Mouse (Mus musculus) Patski (cell line): ENCODE measurements around the gene Adprhl2. TPM values are rescaled to one million over a fixed set of nuclear protein-coding genes. Genes with fewer than 3 reads are reported as not detected.

Experiments used
- ATAC-seq: fragments of 100-300 bp; one replicate; pipeline ENCODE4 v1.8.0; 2021
- CTCF ChIA-PET: fragments of 350-600 bp; sonication (Branson Sonifier 250); formaldehyde crosslinking; loops from one replicate; lab custom pipeline; 2022; ENCODE audit warnings: inconsistent platforms; lab: Charles Lee
- POLR2A ChIA-PET: fragments of 350-600 bp; sonication (Branson Sonifier 250); formaldehyde crosslinking; loops from one replicate; lab custom pipeline; 2022; ENCODE audit warnings: antibody characterized with exemption, inconsistent platforms; lab: Charles Lee
- DNase-seq: peaks from one replicate; pipeline ENCODE4 v3.0.0-alpha.2; 2011; ENCODE audit warnings: low read depth, low spot score
- H3K27me3 ChIP-seq: fragments of 371-371 bp; one replicate; pipeline ENCODE4 v1.5.1; 2021
- CTCF ChIP-seq: fragments of 100-300 bp; IDR thresholded peaks from one replicate; pipeline ENCODE4 v1.5.1; 2021
- in situ Hi-C: fragments of 300-500 bp; cut with MboI; formaldehyde crosslinking; loops from 3 replicates; pipeline ENCODE4 v1.11.1; 2018; ENCODE audit warnings: low pct_unique_long_range_greater_than_20kb, mixed read lengths
- polyA plus RNA-seq: library from polyadenylated mRNA; unstranded; gene quantifications from one replicate; pipeline ENCODE4 v1.2.3, GENCODE M21; 2021

The Adprhl2 gene
- polyA plus RNA-seq, 1 experiment from 2014 or later, result 32.5 TPM

GRCm38 (mm10) chr4:126322646-126323045, 1.1 kb upstream of the Adprhl2 start:
- no peak for TF ChIP-seq CTCF
- DNase-seq (no peak), ATAC-seq (no peak)
- POLR2A ChIA-PET, result no interaction called here
- CTCF ChIA-PET, result interaction anchor here (1.5 to 1.6 kb wide), 2 partner anchors 9 to 10 kb away, joined by 4 to 5 read pairs; no protein-coding TSS in a partner anchor
- no peaks in the 10 kb centered on the region for H3K27me3 ChIP-seq
- in situ Hi-C loops, result no loop called here

GRCm38 (mm10) chr4:126321854-126322511, 480 bp upstream of the Adprhl2 start:
- ChIA-PET POLR2A (interaction anchor here (1.9 kb wide), 1 partner anchor 10 kb away, joined by 7 read pairs; no protein-coding TSS in a partner anchor), CTCF (interaction anchor here (0.6 to 2.0 kb wide), 9 partner anchors 8 to 158 kb away, joined by 3 to 8 read pairs (median 4); partner anchors contain the start of gene Trappc3)
- in situ Hi-C loops, result no loop called here
- DNase-seq, result no peak
- ATAC-seq, result peak; percentile 4
- TF ChIP-seq CTCF, result no peak
- H3K27me3 ChIP-seq, result no peaks in the 10 kb centered on the region

GRCm38 (mm10) chr4:126319806-126320205, 1.7 kb downstream of the Adprhl2 start:
- ATAC-seq, result no peak
- H3K27me3 ChIP-seq, result no peaks in the 10 kb centered on the region
- ChIA-PET POLR2A (no interaction called here), CTCF (interaction anchor here (1.5 to 2.0 kb wide), 2 partner anchors 10 to 13 kb away, joined by 4 to 8 read pairs; no protein-coding TSS in a partner anchor)
- TF ChIP-seq CTCF, result no peak
- no peak for DNase-seq
- in situ Hi-C loops, result no loop called here

DNA sequence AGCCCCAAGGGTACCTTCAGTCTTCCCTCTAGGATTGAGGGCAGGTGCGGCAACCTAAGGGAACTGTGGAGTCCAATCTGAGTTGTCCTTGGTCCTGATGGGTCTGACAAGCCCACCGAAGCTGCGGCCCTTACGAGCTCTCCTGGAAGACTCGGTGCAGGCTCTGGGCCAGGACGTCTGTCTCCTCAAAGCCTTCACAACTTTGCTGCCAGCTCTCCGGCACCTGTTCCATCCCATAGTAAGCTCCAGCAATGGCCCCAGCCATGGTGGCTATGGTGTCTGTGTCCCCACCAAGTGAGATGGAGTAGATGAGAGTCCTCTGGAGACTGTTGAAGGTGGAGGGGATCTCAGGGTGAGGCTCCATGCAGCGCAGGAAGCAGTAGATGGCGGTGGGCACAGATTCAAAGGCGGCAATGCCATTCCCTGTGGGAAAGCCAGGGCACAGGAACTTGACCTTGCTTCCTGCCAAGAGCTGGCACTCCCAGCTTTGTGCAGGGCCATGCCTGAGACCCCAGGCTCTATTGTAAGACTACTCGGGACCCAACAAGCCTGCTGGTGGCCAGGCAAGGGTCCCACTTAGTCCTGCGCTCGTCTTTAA, 5.0 kb downstream of the Adprhl2 start:
- DNase-seq (no peak), ATAC-seq (no peak)
- TF ChIP-seq CTCF, result no peak
- no peaks in the 10 kb centered on the region for H3K27me3 ChIP-seq
- ChIA-PET CTCF (no interaction called here), POLR2A (no interaction called here)
- in situ Hi-C loops, result no loop called here

- DNase-seq, result no peak
- in situ Hi-C loops, result no loop called here
- CTCF ChIA-PET, result no interaction called here
These were observed 5.6 kb downstream of the Adprhl2 start for GRCm38 (mm10) chr4:126315931-126316330.

GRCm38 (mm10) chr4:126314393-126314792, 7.1 kb downstream of the Adprhl2 start:
- peak; percentile 86 for DNase-seq
- peak; percentile 78 for ATAC-seq
- POLR2A ChIA-PET, result interaction anchor here (0.6 kb wide), 1 partner anchor 1191 kb away, joined by 3 read pairs; no protein-coding TSS in a partner anchor
- H3K27me3 ChIP-seq, result no peaks in the 10 kb centered on the region
- CTCF ChIA-PET, result interaction anchor here (0.8 to 2.3 kb wide), 5 partner anchors 8 to 183 kb away, joined by 3 to 8 read pairs (median 4); partner anchors contain the start of gene Trappc3
- in situ Hi-C loops, result no loop called here
- TF ChIP-seq CTCF, result no peak

More at GRCm38 (mm10) chr4:126315931-126316330, 5.6 kb downstream of the Adprhl2 start:
- POLR2A ChIA-PET, result no interaction called here
- no peak for ATAC-seq
- no peaks in the 10 kb centered on the region for H3K27me3 ChIP-seq
- no peak for TF ChIP-seq CTCF

DNA sequence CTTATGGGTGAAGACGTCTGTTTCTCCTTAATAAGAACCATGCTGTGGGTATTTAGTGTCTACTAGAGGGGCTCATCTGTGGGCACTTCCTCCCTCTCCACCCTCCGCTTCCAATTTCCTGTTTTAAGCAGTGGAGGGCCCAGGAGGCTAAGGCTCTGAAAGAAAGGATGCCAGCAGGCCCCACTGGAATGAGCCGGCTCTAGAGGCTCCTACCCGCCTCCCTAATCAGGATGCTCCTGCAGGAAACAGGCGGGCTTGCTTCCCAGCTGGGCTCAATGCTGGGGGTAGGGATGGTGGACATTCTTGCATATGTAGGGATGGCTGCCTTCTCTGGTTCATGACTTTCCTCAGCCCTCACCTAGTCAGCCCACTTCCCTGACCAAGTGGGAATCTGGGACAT, 8.3 kb downstream of the Adprhl2 start:
- in situ Hi-C loops, result no loop called here
- CTCF ChIA-PET, result interaction anchor here (1.0 to 2.3 kb wide), 4 partner anchors 22 to 182 kb away, joined by 3 to 8 read pairs (median 6); partner anchors contain the start of gene Trappc3
- H3K27me3 ChIP-seq, result no peaks in the 10 kb centered on the region
- POLR2A ChIA-PET, result interaction anchor here (1.6 kb wide), 1 partner anchor 8 kb away, joined by 7 read pairs; the partner anchor contains the start of gene Adprhl2
- DNase-seq (no peak), ATAC-seq (no peak)
- TF ChIP-seq CTCF, result no peak

DNA sequence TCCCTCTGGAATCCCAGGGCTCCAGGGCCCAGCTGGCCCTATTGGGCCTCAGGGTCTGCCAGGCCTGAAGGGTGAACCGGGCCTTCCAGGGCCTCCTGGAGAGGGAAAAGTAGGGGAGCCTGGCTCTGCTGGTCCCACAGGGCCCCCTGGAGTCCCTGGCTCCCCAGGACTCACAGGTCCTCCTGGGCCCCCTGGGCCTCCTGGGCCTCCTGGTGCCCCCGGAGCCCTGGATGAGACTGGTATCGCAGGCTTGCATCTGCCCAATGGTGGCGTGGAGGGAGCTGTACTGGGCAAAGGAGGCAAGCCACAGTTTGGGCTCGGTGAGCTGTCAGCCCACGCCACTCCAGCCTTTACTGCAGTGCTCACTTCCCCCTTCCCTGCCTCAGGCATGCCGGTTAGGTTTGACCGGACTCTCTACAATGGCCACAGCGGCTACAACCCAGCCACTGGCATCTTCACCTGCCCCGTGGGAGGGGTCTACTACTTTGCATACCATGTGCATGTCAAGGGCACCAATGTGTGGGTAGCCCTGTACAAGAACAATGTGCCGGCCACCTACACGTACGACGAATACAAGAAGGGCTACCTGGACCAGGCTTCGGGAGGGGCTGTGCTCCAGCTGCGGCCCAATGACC, 9.8 kb downstream of the Adprhl2 start:
- no peak for TF ChIP-seq CTCF
- DNase-seq (no peak), ATAC-seq (no peak)
- ChIA-PET CTCF (no interaction called here), POLR2A (interaction anchor here (1.6 kb wide), 1 partner anchor 10 kb away, joined by 7 read pairs; the partner anchor contains the start of gene Adprhl2)
- in situ Hi-C loops, result no loop called here
- no peaks in the 10 kb centered on the region for H3K27me3 ChIP-seq

GRCm38 (mm10) chr4:126310344-126310743, 11.2 kb downstream of the Adprhl2 start:
- ChIA-PET CTCF (interaction anchor here (0.8 to 1.3 kb wide), 4 partner anchors 19 to 34 kb away, joined by 3 to 4 read pairs (median 4); partner anchors contain the start of gene Col8a2), POLR2A (no interaction called here)
- ATAC-seq (no peak), DNase-seq (no peak)
- TF ChIP-seq CTCF, result no peak
- H3K27me3 ChIP-seq, result no peaks in the 10 kb centered on the region
- in situ Hi-C loops, result no loop called here

DNA sequence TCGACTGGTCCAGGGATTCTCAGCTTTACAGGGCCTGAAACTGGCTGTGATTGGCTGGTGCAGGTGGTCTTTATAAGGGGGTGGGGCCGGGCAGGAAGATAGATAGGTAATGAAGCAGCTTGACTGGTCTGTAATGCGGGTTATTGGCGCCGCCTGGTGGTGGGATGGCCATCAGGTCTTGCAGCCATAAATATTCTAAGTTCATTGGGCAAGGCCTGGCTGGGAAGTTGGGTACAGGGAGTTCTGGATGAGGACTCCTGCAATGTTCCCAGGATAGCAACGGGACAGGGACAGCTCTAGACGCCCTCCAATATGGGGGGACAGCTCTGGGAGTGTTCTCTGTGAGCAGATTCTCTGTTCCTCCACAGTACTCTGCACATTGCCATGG, 11.6 kb downstream of the Adprhl2 start:
- no peaks in the 10 kb centered on the region for H3K27me3 ChIP-seq
- no peak for TF ChIP-seq CTCF
- in situ Hi-C loops, result loop anchor here (5.0 kb wide), 2 partner anchors 38 to 83 kb away; no protein-coding TSS in a partner anchor
- ChIA-PET POLR2A (no interaction called here), CTCF (interaction anchor here (0.8 to 1.3 kb wide), 5 partner anchors 9 to 34 kb away, joined by 3 to 4 read pairs (median 4); partner anchors contain the start of gene Col8a2)
- DNase-seq, result no peak
- ATAC-seq, result no peak
